Mouse (Mus musculus): Measurements from ENCODE around the gene Bche. TPM values are rescaled to one million over a fixed set of nuclear protein-coding genes. Genes with fewer than 3 reads are reported as not detected.

Gene Bche
- 0.11 and 0.36 TPM in 2 replicates for polyA plus RNA-seq (2015; fragmentation: Nextera tagmentation; extraction: Ambion mirVana)

DNA sequence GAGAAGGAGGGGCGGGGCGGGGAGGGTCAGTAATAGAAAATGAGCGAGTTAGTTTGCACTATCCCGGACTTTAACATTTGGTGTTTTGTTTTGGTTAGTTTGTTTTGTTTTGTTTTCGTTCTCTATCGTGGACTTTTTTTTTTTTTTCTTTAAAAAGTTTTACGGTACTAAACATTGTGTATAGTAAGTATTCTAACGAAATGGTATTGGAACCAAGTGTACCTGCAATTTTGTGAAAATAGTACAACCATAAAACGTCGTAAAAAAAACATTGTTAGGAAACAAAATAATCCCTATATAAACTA lies at the start of gene Bche:
Gene Bche, minus strand, starts transcription at position 6 of the 305 bp plus-strand sequence.

Measured in spleen, postnatal 0 days (tissue).